Mouse (Mus musculus) hematopoietic stem cell, adult 5-6 weeks (primary cell): ENCODE measurements at regions not wholly inside any gene's neighbourhood (a gene's known extent, or its start where the extent isn't known, plus 50 kb on each side); places are given as distances from the start of the nearest gene placed in this dataset.
A peak's percentile ranks its signal among the peaks of the same experiment; 100 is the strongest.

Experiments used
- ATAC-seq, 2 experiments: fragments of 125-278 bp in 1 of 2; replicated peaks in 1 of 2; 2 replicates each; pipeline ENCODE4 v1.8.0; 2016 to 2017; ENCODE audit warnings: inconsistent platforms in 2 of 2, mild to moderate bottlenecking in 2 of 2, moderate number of reproducible peaks in 2 of 2, low read depth in 1 of 2, moderate TSS enrichment in 1 of 2; ENCODE audit not compliant: low FRiP score in 2 of 2, poor library complexity in 2 of 2, severe bottlenecking in 2 of 2, insufficient read depth in 1 of 2, low TSS enrichment in 1 of 2

GRCm38 (mm10) chr15:50401386-50401785, 3483.3 kb upstream of the Gm7489 start:
- ATAC-seq, result no peak

DNA sequence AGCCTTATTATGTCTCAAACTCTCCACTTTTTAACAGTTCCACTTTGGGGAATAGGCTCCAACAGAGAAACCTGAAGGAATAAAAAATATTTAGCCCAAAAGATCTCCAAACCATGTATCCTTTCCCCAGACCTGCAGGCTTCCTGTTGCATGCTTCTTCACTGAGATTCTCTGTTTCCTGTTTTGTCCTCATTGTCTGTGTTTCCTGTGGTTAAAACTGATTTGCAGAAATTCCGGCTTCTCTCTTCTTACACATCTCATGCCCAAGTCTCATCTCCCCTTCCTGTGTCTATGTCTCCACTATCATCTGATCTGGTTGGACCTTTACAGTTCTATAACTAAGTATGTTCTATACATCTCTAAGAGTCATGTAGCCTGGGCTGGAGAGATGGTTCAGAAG, 3482.2 kb upstream of the Gm7489 start:
- peak; percentile 46 to 66; a peak in 2 of 4 replicates for ATAC-seq

GRCm38 (mm10) chr15:50403883-50404282, 3480.8 kb upstream of the Gm7489 start:
- ATAC-seq, result peak in 1 of 2 experiments; percentile 46; a peak in 1 of 4 replicates

- peak in 1 of 2 experiments; percentile 32; a peak in 1 of 4 replicates for ATAC-seq
Observed at GRCm38 (mm10) chr15:50408985-50409384, 3475.7 kb upstream of the Gm7489 start.

DNA sequence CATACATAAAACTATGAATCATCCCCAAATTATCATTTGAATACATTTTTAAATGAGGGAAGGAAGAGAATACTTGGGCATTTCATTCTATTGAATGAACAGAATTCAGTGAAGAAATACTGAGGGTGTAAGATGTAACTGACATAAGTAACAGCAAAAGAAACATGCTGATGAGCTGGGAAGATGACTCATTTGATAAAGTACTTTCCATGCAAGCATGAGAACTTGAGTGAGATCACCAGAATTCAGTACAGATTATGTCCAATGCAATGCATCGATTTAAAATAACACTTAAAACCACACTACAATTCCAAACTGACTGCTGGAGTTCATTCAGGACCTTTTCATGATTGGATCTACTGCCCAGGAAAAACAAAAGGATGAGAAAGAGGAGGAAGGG, 3467.1 kb upstream of the Gm7489 start:
- no peak for ATAC-seq

- no peak for ATAC-seq
Observed at GRCm38 (mm10) chr15:50423082-50423665, 3461.5 kb upstream of the Gm7489 start.

GRCm38 (mm10) chr15:50449604-50450003, 3435.1 kb upstream of the Gm7489 start:
- ATAC-seq, result peak in 1 of 2 experiments; percentile 46; a peak in 1 of 4 replicates

DNA sequence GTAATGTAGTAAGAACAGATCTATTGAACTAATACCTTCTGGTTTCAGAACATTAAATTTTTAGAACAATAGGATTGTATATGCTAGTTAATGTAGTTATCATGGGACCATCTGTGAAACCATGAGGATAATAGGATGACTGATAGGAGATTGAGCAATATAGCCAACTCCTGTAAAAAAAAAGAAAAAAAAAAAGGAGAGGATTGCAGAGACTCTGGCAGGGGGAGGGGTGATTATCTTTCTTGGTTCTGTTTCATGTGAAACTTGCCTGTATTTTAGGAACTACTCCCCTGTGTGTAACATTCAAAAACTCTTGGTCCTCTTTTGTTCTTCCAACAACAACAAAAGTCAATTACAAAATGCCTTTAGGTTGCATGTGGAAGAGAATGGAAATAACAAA, 3412.1 kb upstream of the Gm7489 start:
- ATAC-seq, result no peak

GRCm38 (mm10) chr15:50498716-50499115, 3386.0 kb upstream of the Gm7489 start:
- ATAC-seq, result no peak

DNA sequence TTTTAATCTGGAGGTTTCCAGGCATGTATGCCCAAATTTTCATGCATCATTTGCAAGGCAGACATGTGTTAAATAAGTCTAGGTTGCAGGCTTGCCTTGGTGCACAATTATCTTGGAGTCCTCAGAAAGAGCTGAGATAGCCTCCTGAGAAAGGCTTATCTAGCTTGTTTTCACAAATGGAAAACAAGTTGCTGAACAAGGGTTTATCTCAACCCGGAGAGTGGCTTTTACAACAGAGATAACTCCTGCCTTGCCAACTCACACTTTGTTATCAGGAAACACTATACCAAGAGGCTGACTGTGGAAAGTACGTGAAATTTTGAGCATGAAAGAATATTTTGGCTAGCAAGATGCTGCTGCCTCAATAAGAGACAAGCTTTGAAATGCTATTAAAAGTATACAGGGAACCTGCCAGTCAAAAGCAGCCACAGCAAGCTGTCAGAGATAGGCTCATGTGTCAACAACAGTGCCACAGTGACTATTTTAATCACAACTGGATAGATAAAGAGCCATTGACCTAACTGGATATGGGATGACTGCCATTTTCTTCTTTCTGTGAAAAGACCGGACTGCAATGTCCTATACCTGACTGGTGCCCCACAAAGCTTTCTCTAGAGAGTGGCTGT, 3376.6 kb upstream of the Gm7489 start:
- no peak; a peak in 1 of 4 replicates for ATAC-seq

GRCm38 (mm10) chr15:50513036-50513435, 3371.7 kb upstream of the Gm7489 start:
- no peak for ATAC-seq

GRCm38 (mm10) chr15:50524841-50525240, 3359.9 kb upstream of the Gm7489 start:
- ATAC-seq, result no peak

DNA sequence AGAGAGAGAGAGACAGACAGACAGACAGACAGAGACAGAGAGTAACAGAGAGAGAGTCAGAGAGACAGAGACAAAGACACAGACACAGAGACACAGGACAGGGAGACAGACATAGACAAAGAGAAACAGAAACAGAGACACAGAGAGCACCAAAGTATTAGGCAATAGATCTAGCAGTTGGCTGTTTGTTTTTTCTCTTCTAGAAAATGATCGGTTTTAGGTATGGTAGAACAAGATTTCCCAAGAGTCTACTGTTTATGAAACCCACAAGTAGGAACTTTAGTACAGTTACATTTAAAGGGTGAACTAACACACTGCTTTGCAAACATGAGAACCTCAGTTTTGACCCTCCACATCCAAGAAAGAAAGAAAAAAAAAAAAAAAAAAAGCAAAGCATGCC, 3350.2 kb upstream of the Gm7489 start:
- ATAC-seq, result no peak; a peak in 1 of 4 replicates

GRCm38 (mm10) chr15:50563611-50564010, 3321.1 kb upstream of the Gm7489 start:
- no peak for ATAC-seq

- ATAC-seq, result no peak
Observed at GRCm38 (mm10) chr15:50580811-50581210, 3303.9 kb upstream of the Gm7489 start.

GRCm38 (mm10) chr15:50583951-50584350, 3300.8 kb upstream of the Gm7489 start:
- no peak for ATAC-seq

- ATAC-seq, result no peak
Observed at GRCm38 (mm10) chr15:50585496-50585895, 3299.2 kb upstream of the Gm7489 start.
